In the genomic region with DNA sequence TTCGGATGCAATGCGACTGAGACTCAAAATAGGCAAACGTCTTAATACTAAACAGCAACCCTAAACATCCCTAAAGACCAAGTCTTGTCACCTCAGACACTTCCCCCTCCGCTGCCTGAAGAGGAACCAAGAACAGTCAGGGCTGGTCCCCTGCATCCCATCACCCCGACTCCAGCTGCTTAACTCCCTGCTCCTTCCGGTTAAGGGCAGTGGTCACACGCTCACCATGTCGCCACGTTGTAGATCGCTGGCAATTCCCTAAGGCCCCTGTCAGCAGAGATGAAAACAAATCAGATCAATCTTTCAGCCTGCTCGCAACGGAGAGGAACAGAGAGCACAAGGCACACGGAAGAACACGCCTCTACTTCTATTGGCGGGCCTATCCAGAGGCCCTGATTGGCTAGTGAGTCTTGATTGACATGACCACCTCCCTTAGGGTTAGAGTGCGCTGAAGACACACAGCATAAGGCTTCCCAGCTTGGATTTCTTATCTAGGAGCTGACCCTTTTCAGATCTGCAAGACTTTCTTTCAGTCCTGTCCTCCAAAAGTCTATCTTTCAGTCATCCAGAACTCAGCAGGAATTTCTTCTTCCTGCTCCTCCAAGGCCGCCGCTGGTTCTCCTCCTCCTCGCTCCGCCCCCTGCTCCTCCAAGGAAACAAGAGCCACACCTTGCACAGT, we compare ENCODE assay signal across 8 mouse cellular contexts.
DNase-seq lines count a peak whose midpoint lies in the region; ATAC-seq and TF ChIP-seq lines count a peak whose summit lies in the region.
"Not testable (repeated sequence)": the region's sequence is repeated elsewhere in the genome, so short reads cannot be mapped to it uniquely, and the experiment has no call there.

No protein-coding gene starts in this region.

- not testable (repeated sequence) for TF ChIP-seq CTCF in spleen, adult 2 months (IDR thresholded peaks at IDR 0.05; ENCODE audit: extremely low read depth, insufficient read depth, insufficient read length, insufficient replicate concordance)

- H3K4me1 ChIP-seq in heart, embryonic 13.5 days; kidney, embryonic 16.5 days (ENCODE audit: insufficient read depth, low read length); limb, embryonic 15.5 days; midbrain, embryonic 16.5 days (ENCODE audit: control insufficient read depth, insufficient read depth, low read length); spleen, adult 2 months (ENCODE audit: control insufficient read depth, insufficient read depth, insufficient read length): not testable (repeated sequence)

- peak; percentile 76; the same call in 1 of the 2 replicates for ATAC-seq in heart, embryonic 13.5 days (ENCODE audit: extremely low read depth, insufficient number of reproducible peaks, low FRiP score, low TSS enrichment)
- ATAC-seq in kidney, embryonic 16.5 days (ENCODE audit: low FRiP score, low TSS enrichment), result peak; percentile 100
- ATAC-seq in limb, embryonic 15.5 days (ENCODE audit: insufficient number of reproducible peaks, low FRiP score, low TSS enrichment, low read depth), result peak; percentile 88; the same call in 1 of the 2 replicates
- ATAC-seq in midbrain, embryonic 16.5 days, result peak; percentile 100

- H3K9me3 ChIP-seq in heart, embryonic 13.5 days; limb, embryonic 15.5 days; midbrain, embryonic 16.5 days (replicated peaks; ENCODE audit: control insufficient read depth, low read length, poor library complexity, severe bottlenecking): not testable (repeated sequence)
- peaks cover 21% of the 10 kb centered on the region for H3K9me3 ChIP-seq in kidney, embryonic 16.5 days (ENCODE audit: low read length)

- H3K36me3 ChIP-seq in heart, embryonic 13.5 days, result peaks cover 14% of the 10 kb centered on the region
- peaks cover 17% of the 10 kb centered on the region; the same call in 1 of the 2 replicates for H3K36me3 ChIP-seq in kidney, embryonic 16.5 days (ENCODE audit: insufficient read depth, low read length)
- not testable (repeated sequence) for H3K36me3 ChIP-seq in limb, embryonic 15.5 days; midbrain, embryonic 16.5 days (ENCODE audit: control insufficient read depth, insufficient read depth, low read length); spleen, adult 2 months (ENCODE audit: control insufficient read depth, insufficient read depth, low read length)

- H3K9ac ChIP-seq in heart, embryonic 13.5 days, result peak overlapping the region; percentile 82
- peak overlapping the region; percentile 63 for H3K9ac ChIP-seq in kidney, embryonic 16.5 days (replicated peaks; ENCODE audit: low read length)
- H3K9ac ChIP-seq in limb, embryonic 15.5 days, result peak overlapping the region; percentile 48
- peak overlapping the region; percentile 49; the same call in 1 of the 2 replicates for H3K9ac ChIP-seq in midbrain, embryonic 16.5 days (ENCODE audit: low read depth, low read length)

- not testable (repeated sequence) for H3K27me3 ChIP-seq in heart, embryonic 13.5 days (replicated peaks); kidney, embryonic 16.5 days (ENCODE audit: insufficient read depth, low read length); limb, embryonic 15.5 days; midbrain, embryonic 16.5 days (ENCODE audit: control insufficient read depth, insufficient read depth, low read depth, low read length); spleen, adult 2 months (ENCODE audit: control insufficient read depth, insufficient read depth, low read length)

- peak overlapping the region; percentile 66 for H3K27ac ChIP-seq in heart, embryonic 13.5 days (replicated peaks)
- H3K27ac ChIP-seq in kidney, embryonic 16.5 days (ENCODE audit: low read length), result 0 out of 2 replicates have a peak overlapping the region, but pooled peaks have one; percentile 7
- not testable (repeated sequence) for H3K27ac ChIP-seq in limb, embryonic 15.5 days
- H3K27ac ChIP-seq in midbrain, embryonic 16.5 days (ENCODE audit: low read length), result peak overlapping the region; percentile 75
- H3K27ac ChIP-seq in spleen, adult 2 months (ENCODE audit: insufficient read depth, low read length), result peak overlapping the region; percentile 40

- DNase-seq in CD4-positive helper T cell, adult 2 months (ENCODE audit: low read depth, low spot score), result peak; percentile 55
- peak; percentile 29 for DNase-seq in c-Kit-negative CD71-positive TER-119-positive erythroid progenitor cells, embryonic 14.5 days (ENCODE audit: low read depth, low spot score)
- peak; percentile 24 for DNase-seq in fibroblast of lung, adult 2 months (ENCODE audit: low read depth)
- DNase-seq in spleen, adult 2 months (ENCODE audit: low read depth in 1 of 2, low spot score in 2 of 2), result peak; percentile 15 to 28

- H3K4me2 ChIP-seq in heart, embryonic 13.5 days, result peak overlapping the region; percentile 71
- peak overlapping the region; percentile 52 for H3K4me2 ChIP-seq in kidney, embryonic 16.5 days (replicated peaks; ENCODE audit: low read depth, low read length)
- H3K4me2 ChIP-seq in limb, embryonic 15.5 days, result peak overlapping the region; percentile 44
- peak overlapping the region; percentile 56 for H3K4me2 ChIP-seq in midbrain, embryonic 16.5 days (ENCODE audit: low read length)

- not testable (repeated sequence) for TF ChIP-seq POLR2A in spleen, adult 2 months (IDR thresholded peaks at IDR 0.05; ENCODE audit: low read depth, low read length)

- H3K4me3 ChIP-seq in heart, embryonic 13.5 days, result peak overlapping the region; percentile 62
- H3K4me3 ChIP-seq in kidney, embryonic 16.5 days (ENCODE audit: low read length), result peak overlapping the region; percentile 46
- H3K4me3 ChIP-seq in limb, embryonic 15.5 days, result peak overlapping the region; percentile 49
- peak overlapping the region; percentile 46 for H3K4me3 ChIP-seq in midbrain, embryonic 16.5 days (ENCODE audit: low read depth, low read length)
- H3K4me3 ChIP-seq in spleen, adult 2 months (ENCODE audit: extremely low read depth, insufficient read depth, insufficient read length), result peak overlapping the region; percentile 61

- 4% methylated on average over 20 of the region's 20 CpGs for WGBS in heart, embryonic 13.5 days
- WGBS in kidney, embryonic 16.5 days, result 3% methylated on average over 15 of the region's 20 CpGs
- 1% methylated on average over 20 of the region's 20 CpGs for WGBS in limb, embryonic 15.5 days
- 3% methylated on average over 15 of the region's 20 CpGs for WGBS in midbrain, embryonic 16.5 days
- WGBS in spleen, adult 2 months, result 1% methylated on average over 20 of the region's 20 CpGs
